Mouse (Mus musculus): ENCODE data around the gene Celf3.
A peak's percentile ranks its signal among the peaks of the same experiment; 100 is the strongest.

The Celf3 gene

GRCm38 (mm10) chr3:94477981-94478422 is at the start of gene Celf3:
Gene Celf3 (plus strand): TSS chr3:94478295.
- no peak for DNase-seq (ENCODE audit: low read depth)

- DNase-seq (ENCODE audit: low read depth): no peak
Observed at GRCm38 (mm10) chr3:94430980-94431379, 47.1 kb upstream of the Celf3 start.

DNA sequence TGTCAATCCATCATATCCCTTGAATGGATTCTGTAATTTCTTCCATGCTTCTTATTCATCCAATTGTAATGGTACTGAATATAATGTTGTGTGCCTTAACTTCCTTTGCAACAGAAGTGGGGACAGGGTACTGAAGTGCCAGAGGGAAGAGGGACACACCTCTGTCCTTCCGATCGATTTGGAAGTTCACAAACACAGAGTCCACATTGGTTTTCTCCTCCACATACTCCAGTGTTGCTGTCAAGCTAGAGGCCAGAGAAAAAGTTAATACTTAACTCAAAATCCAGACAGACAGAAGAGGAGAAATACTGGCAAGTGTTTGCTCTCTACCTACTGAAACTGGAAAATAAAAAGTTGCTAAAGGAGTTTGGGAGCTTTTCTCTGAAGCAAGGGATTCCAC is 43.8 kb upstream of the Celf3 start:
- no peak for DNase-seq (ENCODE audit: low read depth)

DNA sequence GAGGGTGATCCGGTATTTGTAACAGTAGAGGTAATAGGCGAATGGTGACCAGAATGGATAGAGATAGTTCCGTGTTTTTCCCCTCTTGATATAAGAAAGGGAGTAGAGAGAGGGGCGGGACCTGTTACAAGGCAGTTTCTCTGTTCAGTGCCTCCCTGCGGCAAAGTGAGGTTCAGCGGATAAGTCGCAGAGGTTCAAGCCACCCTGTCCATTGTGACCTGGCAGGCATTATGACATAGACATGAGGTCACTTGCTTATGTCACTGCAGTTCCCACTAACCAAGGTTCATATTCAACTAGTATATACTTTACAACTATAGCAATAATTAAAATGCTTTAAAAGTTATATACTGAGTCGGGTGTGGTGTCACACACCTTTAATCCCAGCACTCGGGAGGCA is 41.7 kb upstream of the Celf3 start:
- DNase-seq (ENCODE audit: low read depth): no peak

DNA sequence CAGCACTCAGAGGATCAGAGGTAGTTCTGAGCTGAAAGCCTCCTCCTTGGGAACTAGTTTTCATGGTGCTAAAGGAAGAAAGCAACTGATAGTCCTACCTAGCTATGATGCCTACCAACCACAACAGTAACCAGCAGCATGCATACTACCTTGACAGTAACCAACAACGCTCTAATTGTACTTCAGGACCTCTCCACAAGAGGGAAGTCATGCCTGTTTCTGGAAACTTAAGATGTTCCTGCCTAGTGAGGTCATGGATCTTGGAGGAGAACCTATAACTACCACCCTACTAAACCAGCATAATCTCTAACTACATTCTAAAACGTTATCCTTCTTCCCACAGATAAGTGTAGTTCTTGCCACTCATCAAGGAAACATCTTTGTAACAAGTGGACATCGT is 36.9 kb upstream of the Celf3 start:
- no peak for DNase-seq (ENCODE audit: low read depth)

GRCm38 (mm10) chr3:94442951-94443596 is 35.0 kb upstream of the Celf3 start, which contains the start of gene Mrpl9:
Gene Mrpl9 (plus strand): TSS chr3:94443318.
- peak; percentile 64 for DNase-seq (ENCODE audit: low read depth)

GRCm38 (mm10) chr3:94443597-94443964 is 34.5 kb upstream of the Celf3 start, which contains the start of gene Oaz3:
Gene Oaz3 (minus strand): TSS chr3:94443915.
- DNase-seq (ENCODE audit: low read depth): no peak

DNA sequence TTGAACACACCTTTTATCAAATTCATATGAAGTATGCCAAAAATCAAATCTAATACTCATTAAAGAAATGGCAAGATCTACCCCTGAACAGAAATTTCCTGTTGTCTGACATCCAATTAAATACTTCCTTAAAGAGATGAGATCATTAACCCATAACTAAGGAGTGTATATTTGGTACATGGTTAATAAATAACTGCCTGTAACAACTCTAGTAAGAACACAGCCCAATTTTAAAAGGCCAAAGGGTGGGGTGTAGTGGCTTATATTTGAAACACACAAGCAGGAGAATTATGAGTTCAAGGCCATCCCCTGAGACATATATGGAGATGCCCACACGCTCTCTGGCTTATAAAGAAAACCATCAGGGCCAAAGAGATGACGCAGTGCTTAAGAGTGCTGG is 28.7 kb upstream of the Celf3 start:
- no peak for DNase-seq (ENCODE audit: low read depth)

DNA sequence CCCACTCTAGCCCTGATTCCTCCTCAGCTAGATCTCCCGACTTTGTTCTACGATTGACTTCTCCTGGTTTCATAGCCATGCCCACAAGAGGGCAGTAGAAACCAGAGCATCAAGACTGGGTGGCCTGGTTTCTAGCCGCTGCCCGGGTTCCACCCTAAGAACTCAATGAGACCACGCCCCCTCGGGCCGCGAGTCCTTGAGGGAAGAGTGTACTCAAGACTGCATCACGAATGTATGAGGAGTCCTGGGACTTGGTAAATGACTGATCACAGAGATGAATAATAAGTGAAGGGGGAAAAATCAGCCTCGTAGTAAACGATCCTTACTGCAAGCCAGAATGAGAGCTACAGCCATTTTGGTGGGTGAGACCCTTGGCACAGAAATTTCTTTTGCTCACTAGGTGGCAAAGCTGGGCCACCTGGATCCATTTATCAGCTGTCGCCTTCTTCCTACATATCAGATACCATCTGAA is 21.5 kb upstream of the Celf3 start:
- DNase-seq (ENCODE audit: low read depth): peak; percentile 65

GRCm38 (mm10) chr3:94457055-94457454 is 21.0 kb upstream of the Celf3 start:
- DNase-seq (ENCODE audit: low read depth): no peak

DNA sequence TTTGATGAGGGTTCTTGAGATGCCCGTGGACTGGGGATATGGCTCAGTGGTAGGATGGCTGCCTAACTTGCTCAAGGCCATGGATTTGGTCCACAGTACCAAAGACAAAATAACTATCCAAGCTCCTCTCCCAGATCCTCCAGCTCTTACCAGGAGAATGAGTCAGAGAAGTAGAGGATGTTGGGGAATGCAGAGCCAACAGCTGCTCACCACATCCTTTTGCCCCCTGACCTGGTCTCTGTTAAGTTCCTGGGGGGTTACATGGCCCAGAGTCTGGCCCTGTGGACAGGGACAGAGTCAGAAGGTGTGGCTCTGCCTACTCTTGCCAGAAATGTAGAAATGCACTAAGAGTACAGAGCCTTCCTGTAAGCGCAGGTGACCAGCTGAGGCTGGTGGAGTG is 18.3 kb upstream of the Celf3 start:
- DNase-seq (ENCODE audit: low read depth): peak; percentile 13

- DNase-seq (ENCODE audit: low read depth): no peak
Observed at GRCm38 (mm10) chr3:94463926-94464578, 14.0 kb upstream of the Celf3 start.

DNA sequence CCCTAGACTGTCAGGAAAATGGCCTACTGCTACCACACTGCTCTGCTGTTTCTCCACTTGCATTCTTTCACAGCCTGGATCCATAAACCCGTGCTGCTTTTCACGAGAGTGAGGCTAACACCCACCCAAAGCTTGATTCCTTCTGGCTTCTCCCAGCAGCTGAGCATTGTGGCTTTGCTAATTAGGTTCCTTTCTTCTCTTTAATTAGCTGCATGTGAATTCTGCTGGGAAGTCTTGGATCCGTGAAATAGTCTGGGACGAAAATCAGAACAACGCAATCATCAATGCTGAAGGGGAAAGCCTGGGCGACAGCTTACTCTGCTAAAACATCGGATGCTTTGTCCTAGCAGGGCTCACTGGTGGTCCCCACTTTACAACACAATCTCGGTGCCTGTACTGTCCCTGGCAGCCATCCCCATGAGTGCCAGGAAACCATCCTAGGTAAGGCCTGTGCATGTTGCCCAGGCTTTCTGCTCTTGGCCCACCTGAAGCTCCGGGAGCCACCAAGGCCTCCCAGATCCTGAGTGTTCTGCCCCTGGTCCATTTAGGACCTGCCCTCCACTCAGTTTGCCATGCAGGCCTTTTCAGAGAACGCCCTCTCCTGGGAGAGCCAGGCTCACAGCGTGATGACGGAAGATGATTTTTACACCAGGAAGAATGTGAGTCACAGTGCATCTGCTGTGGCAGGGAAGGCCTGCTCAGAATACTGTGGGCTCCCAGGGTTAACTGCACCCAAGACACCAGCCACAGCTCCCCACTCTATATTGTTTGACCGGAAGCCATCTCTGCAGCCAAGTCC is 12.3 kb upstream of the Celf3 start:
- DNase-seq (ENCODE audit: low read depth): no peak

DNA sequence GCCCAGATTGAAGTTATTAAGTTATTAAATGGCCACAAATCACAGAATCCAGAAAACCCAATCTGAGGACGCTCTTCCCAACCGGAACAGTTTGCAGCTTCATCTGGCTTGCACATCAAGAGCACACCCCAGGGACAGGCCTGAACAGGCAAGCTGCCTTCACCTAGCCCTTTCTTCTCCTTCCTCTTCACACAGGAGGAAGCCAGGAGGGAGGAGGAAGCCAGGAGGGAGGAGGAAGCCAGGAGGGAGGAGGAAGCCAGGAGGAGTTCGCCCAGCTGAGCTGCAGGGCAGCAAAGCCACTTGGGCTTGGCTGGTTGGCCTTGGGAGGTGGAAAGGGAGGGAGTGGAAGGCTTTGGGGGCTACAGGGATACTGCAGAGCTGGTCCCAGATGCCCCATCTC is 9.2 kb upstream of the Celf3 start:
- no peak for DNase-seq (ENCODE audit: low read depth)

GRCm38 (mm10) chr3:94472447-94473114 is 5.5 kb upstream of the Celf3 start:
- DNase-seq (ENCODE audit: low read depth): no peak

- DNase-seq (ENCODE audit: low read depth): no peak
Observed at GRCm38 (mm10) chr3:94473115-94473505, 5.0 kb upstream of the Celf3 start.

DNA sequence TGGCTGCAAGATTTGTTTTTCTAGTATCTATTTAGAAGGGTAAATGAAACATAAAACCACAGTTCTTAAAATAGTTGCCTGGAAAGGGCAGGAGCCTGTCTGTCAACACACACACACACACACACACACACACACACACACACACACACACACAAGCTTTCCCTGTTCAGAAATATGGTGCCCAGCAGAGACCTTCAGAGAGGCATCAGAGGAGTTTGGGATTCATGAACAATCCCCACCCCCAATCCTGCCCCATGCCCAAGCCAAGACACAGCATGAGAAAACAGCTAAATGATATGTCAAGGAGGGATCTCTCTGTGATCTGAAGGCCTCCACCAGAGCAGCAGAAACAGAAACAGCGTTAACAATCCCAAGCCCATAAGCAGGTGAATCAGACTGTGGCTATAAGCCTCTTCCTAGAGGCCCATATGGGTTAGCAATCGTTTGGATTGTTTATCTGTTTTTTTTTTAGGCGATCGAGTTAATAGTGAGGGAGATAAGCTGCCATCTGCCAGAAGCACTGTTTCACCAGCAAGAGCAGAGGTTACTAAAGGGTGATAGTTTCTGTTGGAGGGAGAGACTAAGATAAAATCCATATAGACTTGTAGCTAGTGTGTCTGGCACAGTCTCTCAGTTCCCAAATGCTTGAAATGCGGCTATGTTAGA is 4.4 kb upstream of the Celf3 start:
- no peak for DNase-seq (ENCODE audit: low read depth)

- DNase-seq (ENCODE audit: low read depth): no peak
Observed at GRCm38 (mm10) chr3:94476301-94477035, 1.6 kb upstream of the Celf3 start.

DNA sequence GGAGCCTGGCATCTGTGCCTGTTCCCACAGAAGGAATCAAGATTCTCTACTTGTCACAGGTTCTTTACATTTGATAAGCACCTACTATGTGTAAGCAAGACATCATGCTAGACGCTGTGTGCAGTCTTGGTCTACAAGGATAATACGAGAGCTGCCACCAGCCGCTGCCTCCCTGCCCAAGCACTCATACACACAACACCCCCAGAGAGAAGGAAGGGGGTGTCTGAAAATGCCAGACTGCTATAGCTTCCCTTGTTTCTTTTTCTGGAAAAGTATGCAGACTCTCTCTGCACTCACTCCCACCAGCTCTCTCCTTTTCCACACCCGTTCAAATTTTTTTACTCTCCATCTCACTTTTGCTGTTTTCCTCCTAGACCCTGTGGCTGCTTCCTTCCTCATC is 651 bp upstream of the Celf3 start:
- DNase-seq (ENCODE audit: low read depth): no peak

DNA sequence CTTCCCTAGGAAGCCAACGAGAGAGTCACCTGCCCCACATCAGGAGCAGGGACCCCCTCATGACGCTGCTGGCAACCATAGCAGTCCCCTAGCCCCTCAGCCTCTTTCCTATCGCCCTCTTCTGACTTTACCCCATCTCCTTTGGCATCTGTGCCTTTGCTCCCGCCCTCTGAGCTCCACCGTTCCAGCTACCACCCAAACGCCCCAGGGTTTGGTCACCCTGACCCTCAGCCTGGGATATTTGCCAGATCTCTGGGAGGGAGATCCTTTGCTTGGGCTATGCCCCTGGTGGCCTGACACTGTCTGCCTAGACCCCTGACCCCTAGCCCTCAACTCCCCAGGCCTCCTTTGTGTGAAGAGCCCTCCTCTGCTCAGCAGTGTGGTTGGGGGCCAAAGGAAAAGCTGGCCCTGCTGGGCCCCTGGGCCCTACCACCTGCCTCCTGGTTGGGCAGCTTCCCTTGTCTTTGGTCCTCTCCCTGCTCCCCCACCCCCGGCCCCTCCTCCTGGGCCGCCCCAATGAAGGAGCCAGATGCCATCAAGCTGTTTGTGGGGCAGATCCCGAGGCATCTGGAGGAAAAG is 585 bp downstream of the Celf3 start:
- no peak for DNase-seq (ENCODE audit: low read depth)

DNA sequence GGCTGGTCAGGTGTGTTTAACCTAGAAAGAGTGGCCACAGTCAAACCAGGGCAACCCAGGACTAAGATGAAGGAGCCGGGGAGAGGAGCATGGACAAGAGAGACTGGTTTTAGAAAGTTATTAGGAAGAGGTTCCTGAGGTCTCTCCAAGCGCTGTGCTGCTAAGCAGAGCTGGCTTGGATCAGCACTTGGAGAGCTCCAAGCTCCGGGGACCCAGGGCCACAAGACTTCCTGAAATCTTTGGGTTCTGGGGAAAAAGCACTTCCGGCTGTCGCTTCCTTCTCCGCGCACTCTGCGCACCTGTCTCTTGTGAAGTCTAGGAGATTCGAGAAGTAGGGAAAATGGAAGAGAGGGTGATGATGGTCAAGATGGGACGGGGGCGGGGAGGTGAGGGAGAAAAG is 1.5 kb downstream of the Celf3 start:
- DNase-seq (ENCODE audit: low read depth): no peak

Measured in fibroblast of lung, adult 2 months (primary cell).